ENCODE assay signal across 10 mouse cellular contexts in genomic region chr12:102291686-102292085, GRCm38 (mm10). TPM values are rescaled to one million over a fixed set of nuclear protein-coding genes. Genes with fewer than 3 reads are reported as not detected.
DNase-seq lines count a peak whose midpoint lies in the region; ATAC-seq and TF ChIP-seq lines count a peak whose summit lies in the region.
"Had no signal": no experiment of that assay in that cellular context is flagged by ENCODE, and none has a peak within 500 bp of the region (broad histone marks: within the 10 kb centered on the region; RNA-seq: fewer than 3 reads in every experiment).

No protein-coding gene starts in this region.

- no peaks in the 10 kb centered on the region for H3K27me3 ChIP-seq in limb, embryonic 10.5 days (ENCODE audit: low read depth, poor library complexity, severe bottlenecking)
- no peaks in the 10 kb centered on the region for H3K27me3 ChIP-seq in hindbrain, embryonic 14.5 days (ENCODE audit: control insufficient read depth, insufficient read depth, low read length)

- peak overlapping the region; percentile 25 for H3K27ac ChIP-seq in gastrocnemius, adult 2 months
- H3K27ac ChIP-seq in limb, embryonic 10.5 days, result peak overlapping the region; percentile 42; the same call in 1 of the 2 replicates
- H3K27ac ChIP-seq in hindbrain, embryonic 14.5 days, result no peak overlapping the region

- no peak for DNase-seq in gastrocnemius, adult 2 months
- DNase-seq in gastrocnemius, postnatal 36 days, result no peak
- DNase-seq in kidney, postnatal 10 days, result peak; percentile 41
- DNase-seq in kidney, postnatal 14 days, result no peak
- no peak for DNase-seq in limb, embryonic 10.5 days (ENCODE audit: low spot score)
- DNase-seq in thymus, postnatal 0 days (ENCODE audit: low spot score), result peak; percentile 68
- DNase-seq in urinary bladder, postnatal 36 days (ENCODE audit: low spot score in 2 of 2), result no peak
- no peak for DNase-seq in hindbrain, embryonic 14.5 days (ENCODE audit: low spot score)
- DNase-seq: lung, postnatal 14 days; right cerebral cortex, postnatal 14 days had no signal

- WGBS in limb, embryonic 10.5 days, result 45% methylated on average over 6 of the region's 6 CpGs
- WGBS in hindbrain, embryonic 14.5 days, result 60% methylated on average over 6 of the region's 6 CpGs

- H3K4me1 ChIP-seq in limb, embryonic 10.5 days, result peaks cover 13% of the 10 kb centered on the region
- H3K4me1 ChIP-seq in hindbrain, embryonic 14.5 days (replicated peaks; ENCODE audit: control insufficient read depth, insufficient read depth, low read length), result peaks cover 7% of the 10 kb centered on the region; the same call in 1 of the 2 replicates

- no peak overlapping the region for H3K9ac ChIP-seq in hindbrain, embryonic 14.5 days

- ATAC-seq in hindbrain, embryonic 14.5 days (ENCODE audit: low FRiP score), result no peak

- TF ChIP-seq CTCF in gastrocnemius, adult 2 months (IDR thresholded peaks at IDR 0.05), result no peak

- H3K36me3 ChIP-seq in limb, embryonic 10.5 days, result no peaks in the 10 kb centered on the region
- H3K36me3 ChIP-seq in hindbrain, embryonic 14.5 days (replicated peaks; ENCODE audit: control insufficient read depth, insufficient read depth), result no peaks in the 10 kb centered on the region

- no peaks in the 10 kb centered on the region for H3K9me3 ChIP-seq in limb, embryonic 10.5 days (replicated peaks)
- no peaks in the 10 kb centered on the region for H3K9me3 ChIP-seq in hindbrain, embryonic 14.5 days (ENCODE audit: control insufficient read depth, low read length)

- intact Hi-C loops in gastrocnemius, adult 2 months (cut with DNase I), result no loop called here
- intact Hi-C loops in gastrocnemius, postnatal 36 days (cut with DNase I), result no loop called here

- no peak overlapping the region for H3K4me3 ChIP-seq in gastrocnemius, adult 2 months
- H3K4me3 ChIP-seq in limb, embryonic 10.5 days, result no peak overlapping the region
- H3K4me3 ChIP-seq in hindbrain, embryonic 14.5 days (replicated peaks; ENCODE audit: low read length), result no peak overlapping the region

- H3K4me2 ChIP-seq in hindbrain, embryonic 14.5 days (replicated peaks), result no peak overlapping the region

RNA-seq across cellular contexts. Expression of gene Rin3, which starts 8.8 kb away (rescaled TPM):
- total RNA-seq in gastrocnemius, adult 2 months (2021), result 10 to 100 TPM in 1 of 2 experiments, 1 to 10 TPM in 1; 6.4 to 14.3 TPM
- 1 to 10 TPM; 6.7 to 7.9 TPM for total RNA-seq in gastrocnemius, postnatal 36 days (2021)
- 4.2 and 4.7 TPM in 2 replicates for polyA plus RNA-seq in limb, embryonic 10.5 days (2016; fragmentation: Nextera tagmentation; extraction: Ambion mirVana)
- 7.0 and 7.9 TPM in 2 replicates for polyA plus RNA-seq in thymus, postnatal 0 days (2015; fragmentation: Nextera tagmentation; extraction: Ambion mirVana)
- polyA plus RNA-seq in hindbrain, embryonic 14.5 days (2014; fragmentation: Nextera tagmentation; extraction: Ambion mirVana), result 2.7 and 3.1 TPM in 2 replicates

Comparison
In these comparisons a context has a peak if more than half of its experiments do, and no peak if none do; other contexts are left out.
1. DNase-seq: peak in kidney, postnatal 10 days (single experiment) and thymus, postnatal 0 days (single experiment); none in gastrocnemius, adult 2 months (single experiment), gastrocnemius, postnatal 36 days (0 of 2), kidney, postnatal 14 days (single experiment), limb, embryonic 10.5 days (single experiment), urinary bladder, postnatal 36 days (0 of 2) and hindbrain, embryonic 14.5 days (single experiment).